Mouse (Mus musculus) erythroblast, adult 5-6 weeks (primary cell): ENCODE results near the gene Ppp2r3a. TPM values are rescaled to one million over a fixed set of nuclear protein-coding genes. Genes with fewer than 3 reads are reported as not detected.
A peak's percentile ranks its signal among the peaks of the same experiment; 100 is the strongest.

ENCODE experiments used
- ATAC-seq: replicated peaks from 2 replicates; pipeline ENCODE4 v1.8.0; 2016; ENCODE audit warnings: moderate number of reproducible peaks, mild to moderate bottlenecking, moderate TSS enrichment, inconsistent platforms; ENCODE audit not compliant: poor library complexity, low FRiP score, severe bottlenecking
- total RNA-seq, 2 experiments: library from RNA; stranded (forward) in 1 of 2; stranded (reverse) in 1 of 2; fragments of 150-400 nt in 1 of 2; fragments of 200-764, 138-1000 nt in 1 of 2; gene quantifications; 2 replicates each; pipeline versions ENCODE4 v1.2.3 to v1.2.4; 2015 to 2017; ENCODE audit warnings: low replicate concordance in 2 of 2

Ppp2r3a gene
- total RNA-seq, 2 experiments from 2014 or later, result 0.09 to 0.58 TPM

- ATAC-seq, result no peak
These were observed 174.1 kb downstream of the Ppp2r3a start for GRCm38 (mm10) chr9:101077486-101077885.

GRCm38 (mm10) chr9:101076095-101076875 is 175.3 kb downstream of the Ppp2r3a start:
- ATAC-seq, result peak; percentile 27

GRCm38 (mm10) chr9:101075694-101076093 is 175.9 kb downstream of the Ppp2r3a start:
- no peak for ATAC-seq

GRCm38 (mm10) chr9:101075091-101075581 is 176.5 kb downstream of the Ppp2r3a start:
- no peak for ATAC-seq

- ATAC-seq, result peak; percentile 9; the same call in 1 of the 2 replicates
These were observed 177.1 kb downstream of the Ppp2r3a start for GRCm38 (mm10) chr9:101074332-101075021.

GRCm38 (mm10) chr9:101073987-101074331 is 177.6 kb downstream of the Ppp2r3a start, which contains the start of gene Msl2:
Msl2 (plus strand) TSS chr9:101074101.
- peak; percentile 40 for ATAC-seq

GRCm38 (mm10) chr9:101073041-101073986 is 178.3 kb downstream of the Ppp2r3a start:
- peak; percentile 82 for ATAC-seq

GRCm38 (mm10) chr9:101072506-101072905 is 179.1 kb downstream of the Ppp2r3a start:
- no peak for ATAC-seq

GRCm38 (mm10) chr9:101069781-101070180 is 181.8 kb downstream of the Ppp2r3a start:
- no peak for ATAC-seq

- no peak for ATAC-seq
These were observed 186.5 kb downstream of the Ppp2r3a start for GRCm38 (mm10) chr9:101065076-101065602.

- ATAC-seq, result no peak
These were observed 189.3 kb downstream of the Ppp2r3a start for GRCm38 (mm10) chr9:101062253-101062780.

- ATAC-seq, result no peak
These were observed 190.6 kb downstream of the Ppp2r3a start for GRCm38 (mm10) chr9:101061035-101061434.

GRCm38 (mm10) chr9:101057156-101057555 is 194.4 kb downstream of the Ppp2r3a start:
- ATAC-seq, result no peak

Other genes with a start within 250 kb of the Ppp2r3a start
- 7.7 and 11.3 TPM in 2 replicates for gene Pccb, start 216.9 kb downstream of the Ppp2r3a start, total RNA-seq (2015; ENCODE audit: low replicate concordance)
- gene Pccb, start 216.9 kb downstream of the Ppp2r3a start, total RNA-seq (2017; ENCODE audit: low replicate concordance), result 4.9 and 7.4 TPM in 2 replicates
- 51.4 and 56.9 TPM in 2 replicates for gene Msl2, start 177.7 kb downstream of the Ppp2r3a start, total RNA-seq (2015; ENCODE audit: low replicate concordance)
- gene Msl2, start 177.7 kb downstream of the Ppp2r3a start, total RNA-seq (2017; ENCODE audit: low replicate concordance), result 47.2 and 49.1 TPM in 2 replicates